Mouse (Mus musculus) embryonic facial prominence, embryonic 12.5 days (tissue): Measurements from ENCODE around the gene Nosip. TPM values are rescaled to one million over a fixed set of nuclear protein-coding genes. Genes with fewer than 3 reads are reported as not detected.
A peak's percentile ranks its signal among the peaks of the same experiment; 100 is the strongest.

Experiments
- ATAC-seq: fragments of 200-750 bp; cut with Nextera tagmentation; 2 replicates; pipeline ENCODE4 v1.8.0; 2017; ENCODE audit not compliant: insufficient number of reproducible peaks, insufficient read depth, low FRiP score, low TSS enrichment
- H3K27ac ChIP-seq: fragments of 300-500 bp; sonication (generic); 2 replicates; pipeline ENCODE4 v1.5.1; 2016; ENCODE audit warnings: mild to moderate bottlenecking
- H3K27me3 ChIP-seq: fragments of 300-500 bp; sonication (generic); 2 replicates; pipeline ENCODE4 v1.6.1; 2016; ENCODE audit warnings: mild to moderate bottlenecking, moderate library complexity
- H3K36me3 ChIP-seq: fragments of 300-500 bp; sonication (generic); 2 replicates; pipeline ENCODE4 v1.6.1; 2016; ENCODE audit warnings: mild to moderate bottlenecking
- H3K4me1 ChIP-seq: fragments of 300-500 bp; sonication (generic); 2 replicates; pipeline ENCODE4 v1.6.1; 2016
- H3K4me2 ChIP-seq: fragments of 300-500 bp; sonication (generic); replicated peaks from 2 replicates; pipeline ENCODE4 v1.6.1; 2016; ENCODE audit warnings: mild to moderate bottlenecking, moderate library complexity
- H3K4me3 ChIP-seq: fragments of 300-500 bp; sonication (generic); 2 replicates; pipeline ENCODE4 v1.5.1; 2016; ENCODE audit warnings: mild to moderate bottlenecking
- H3K9ac ChIP-seq: fragments of 300-500 bp; sonication (generic); 2 replicates; pipeline ENCODE4 v1.6.1; 2016; ENCODE audit warnings: mild to moderate bottlenecking, moderate library complexity
- H3K9me3 ChIP-seq: fragments of 300-500 bp; sonication (generic); 2 replicates; pipeline ENCODE4 v1.6.1; 2016; ENCODE audit warnings: mild to moderate bottlenecking, moderate library complexity
- WGBS: fragments of 180-500 bp; shearing (Covaris S2); methylation state at CpG from one replicate; pipeline ENCODE4 v1.1.7; 2016; 5-methylcytosine and 5-hydroxymethylcytosine counted together
- polyA plus RNA-seq: library from polyadenylated mRNA; unstranded; fragments of >200 nt; fragmentation: Nextera tagmentation; extraction: Ambion mirVana; gene quantifications from 2 replicates; pipeline ENCODE4 v1.2.1, GENCODE M21; 2016

Nosip gene
- polyA plus RNA-seq, 1 experiment from 2014 or later: 63.0 TPM

DNA sequence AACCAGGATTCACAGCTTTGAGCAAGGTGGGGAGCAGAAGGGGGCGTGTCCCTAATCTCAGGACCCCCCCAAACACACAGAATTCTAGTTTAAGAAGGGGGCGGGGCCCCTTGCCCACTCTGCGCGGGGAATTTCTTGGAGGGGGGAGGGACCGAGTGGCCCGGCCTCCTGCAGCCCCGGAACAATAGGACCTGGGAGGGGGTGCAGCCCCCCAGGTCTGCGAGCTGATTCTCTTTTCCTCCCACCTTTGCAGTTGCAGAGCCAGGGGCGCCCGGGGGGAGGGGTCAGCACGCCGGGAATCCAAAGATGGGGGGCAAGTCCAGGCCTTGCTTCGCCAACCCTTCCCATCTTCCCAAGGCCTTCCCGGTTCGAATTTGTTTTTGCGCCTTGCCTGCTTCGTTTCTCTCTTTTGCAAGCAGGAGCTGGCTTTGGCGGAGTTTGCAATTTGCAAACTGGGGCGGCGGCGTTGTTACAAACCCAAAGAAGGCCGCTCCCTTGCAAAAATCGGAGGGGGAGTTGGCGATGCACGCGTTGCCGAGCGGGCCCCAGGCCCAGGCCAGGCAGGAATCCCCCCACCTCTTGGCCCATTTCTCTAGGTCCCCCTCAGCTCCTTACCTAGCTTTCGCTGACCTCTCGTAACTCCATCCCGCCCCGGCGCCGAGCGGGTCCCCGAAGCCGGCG lies 9.9 kb upstream of the Nosip start:
- Histone ChIP-seq H3K4me1 (peaks cover 20% of the 10 kb centered on the region; the same call in 1 of the 2 replicates), H3K4me3 (peak overlapping the region; percentile 78), H3K9ac (peak overlapping the region; percentile 94), H3K4me2 (peak overlapping the region; percentile 88), H3K27me3 (no peaks in the 10 kb centered on the region), H3K9me3 (no peaks in the 10 kb centered on the region), H3K36me3 (peaks cover 33% of the 10 kb centered on the region), H3K27ac (peak overlapping the region; percentile 100)
- WGBS: under 1% methylated on average over 38 of the region's 38 CpGs
- no peak for ATAC-seq

DNA sequence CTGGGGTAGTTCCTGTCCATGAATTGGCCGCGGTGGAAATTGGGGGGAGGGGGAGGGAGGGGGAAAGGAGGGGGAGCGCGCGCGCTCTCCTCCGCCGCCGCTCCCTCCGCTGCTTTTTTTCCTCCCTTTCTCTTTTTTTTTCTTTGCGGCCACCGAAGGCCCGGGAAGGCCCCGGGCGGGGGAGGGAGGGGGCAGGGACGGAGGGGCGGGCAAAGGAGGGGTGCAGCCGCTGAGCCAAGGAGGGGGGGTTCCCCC lies 9.4 kb upstream of the Nosip start, which contains the start of gene Prr12:
TSS of gene Prr12 (minus strand) at position 20 of the 255 bp plus-strand sequence.
- Histone ChIP-seq H3K9ac (peak within 1 kb of the TSS; percentile 94), H3K9me3 (no peaks in the 10 kb centered on the region), H3K36me3 (peaks cover 29% of the 10 kb centered on the region), H3K4me1 (peaks cover 20% of the 10 kb centered on the region; the same call in 1 of the 2 replicates), H3K4me2 (peak within 1 kb of the TSS; percentile 88), H3K4me3 (peak within 1 kb of the TSS; percentile 78), H3K27me3 (no peaks in the 10 kb centered on the region), H3K27ac (peak within 1 kb of the TSS; percentile 100)
- WGBS: 0% methylated on average over 2 of the region's 18 CpGs
- no peak for ATAC-seq

DNA sequence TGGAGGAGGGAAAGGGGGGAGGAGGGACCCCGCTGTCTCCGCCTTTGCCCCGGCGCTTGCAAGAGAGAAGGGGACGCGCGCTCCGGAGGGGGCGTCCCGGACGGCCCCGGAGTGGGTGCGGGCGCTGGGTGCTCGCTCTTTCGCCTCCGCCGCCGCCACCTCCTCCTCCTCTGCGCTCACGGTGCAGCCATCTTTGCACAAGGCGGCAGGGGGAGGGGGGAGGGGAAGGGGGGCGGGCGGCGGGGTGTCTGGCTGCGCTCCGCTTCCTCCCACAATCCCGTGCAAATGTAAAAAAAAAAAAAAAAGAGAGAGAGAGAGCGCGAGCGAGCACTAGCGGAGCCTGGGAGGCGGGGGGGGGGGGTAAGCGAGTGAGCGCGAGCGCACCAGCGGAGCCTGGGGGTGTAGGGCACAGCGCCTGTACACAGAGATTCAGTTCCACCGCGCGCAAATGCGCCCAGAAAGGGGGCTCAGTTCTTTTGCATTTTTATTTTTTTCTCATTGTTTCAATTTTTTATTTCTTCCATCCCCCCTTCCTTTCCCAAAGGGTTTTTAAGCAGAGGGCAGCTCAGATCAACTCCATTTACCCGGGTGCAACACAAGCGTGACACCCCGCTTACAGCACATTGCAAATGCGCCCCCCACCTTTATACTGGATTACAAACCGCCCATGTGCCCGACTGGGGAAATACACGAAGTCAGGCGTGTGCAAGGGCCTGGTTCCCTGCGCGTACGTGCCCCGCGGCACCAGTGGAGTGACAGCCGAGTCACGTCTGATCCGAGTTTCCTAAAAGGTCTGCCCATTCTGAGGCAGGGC lies 8.9 kb upstream of the Nosip start:
- H3K4me1 ChIP-seq: peaks cover 20% of the 10 kb centered on the region; the same call in 1 of the 2 replicates
- H3K9me3 ChIP-seq: no peaks in the 10 kb centered on the region
- 1% methylated on average over 45 of the region's 59 CpGs for WGBS

DNA sequence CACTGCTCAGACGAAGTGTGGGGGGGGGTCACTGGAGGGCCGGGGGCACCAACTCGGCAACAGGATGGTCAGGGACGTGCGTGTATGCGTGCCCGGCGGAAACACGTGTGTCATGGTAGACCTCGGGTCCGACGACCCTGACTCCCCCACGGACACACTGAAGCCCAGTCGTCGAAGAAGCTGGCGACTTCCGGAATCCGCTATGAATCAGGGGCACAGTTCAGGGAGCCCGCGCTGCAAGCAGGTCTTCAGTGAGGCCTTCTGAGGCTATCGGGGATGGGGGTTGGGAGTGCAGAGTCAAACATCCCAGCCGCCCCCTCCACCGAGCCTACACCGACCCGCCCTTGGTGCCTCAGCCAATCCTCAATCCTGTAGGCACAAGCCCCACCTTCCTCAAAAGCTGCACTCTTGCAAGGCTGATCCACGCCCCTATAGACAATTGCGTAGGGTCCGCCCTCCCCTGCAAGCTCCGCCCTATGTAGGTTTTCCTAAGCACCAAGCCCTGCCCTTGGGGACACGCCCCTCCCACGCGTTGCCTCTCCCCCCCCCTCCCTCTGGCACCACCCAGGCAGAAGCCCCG lies 8.2 kb upstream of the Nosip start:
- peaks cover 22% of the 10 kb centered on the region for H3K4me1 ChIP-seq
- H3K9ac ChIP-seq: peak overlapping the region; percentile 94
- peak; percentile 93 for ATAC-seq
- under 1% methylated on average over 33 of the region's 33 CpGs for WGBS
- H3K36me3 ChIP-seq: peaks cover 16% of the 10 kb centered on the region
- no peaks in the 10 kb centered on the region for H3K27me3 ChIP-seq
- peak overlapping the region; percentile 100 for H3K27ac ChIP-seq
- peak overlapping the region; percentile 78 for H3K4me3 ChIP-seq
- peak overlapping the region; percentile 88 for H3K4me2 ChIP-seq
- no peaks in the 10 kb centered on the region for H3K9me3 ChIP-seq

More for the DNA sequence above, 8.9 kb upstream of the Nosip start:
- Histone ChIP-seq H3K4me2 (peak overlapping the region; percentile 88), H3K36me3 (peaks cover 23% of the 10 kb centered on the region), H3K4me3 (peak overlapping the region; percentile 78), H3K27me3 (no peaks in the 10 kb centered on the region), H3K9ac (peak overlapping the region; percentile 94), H3K27ac (peak overlapping the region; percentile 100)
- peak; percentile 48 for ATAC-seq

DNA sequence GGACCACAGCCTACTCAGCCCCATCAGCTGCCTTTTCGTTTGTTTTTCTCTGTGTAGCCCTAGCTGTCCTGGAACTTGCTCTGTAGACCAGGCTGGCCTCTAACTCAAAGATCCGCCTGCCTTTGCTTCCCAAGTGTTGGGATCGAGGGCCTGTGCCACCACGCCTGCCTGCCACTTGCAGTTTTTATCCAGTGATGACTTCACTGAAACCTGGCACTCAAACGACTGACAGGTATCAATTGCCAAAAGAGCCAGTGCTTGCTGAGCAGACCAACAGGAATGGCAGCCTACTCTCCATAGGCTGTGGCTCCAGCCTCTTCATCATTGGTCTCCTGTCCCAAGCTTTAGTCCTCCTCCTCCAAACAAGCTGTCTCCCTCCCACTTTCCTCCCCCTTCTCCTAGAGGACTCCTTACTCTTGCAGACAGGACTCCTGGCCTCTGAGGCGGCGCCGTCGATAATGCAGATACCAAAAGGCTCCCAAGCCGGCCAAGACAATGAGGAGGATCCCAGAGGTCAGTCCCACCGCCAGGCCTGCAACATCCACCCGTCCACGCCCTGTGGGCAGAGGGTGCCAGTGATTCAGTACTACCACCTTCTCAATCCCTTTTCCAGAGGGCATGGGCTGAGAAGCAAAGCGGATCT lies 5.8 kb upstream of the Nosip start:
- Histone ChIP-seq H3K27ac (no peak overlapping the region), H3K27me3 (no peaks in the 10 kb centered on the region), H3K4me1 (peaks cover 16% of the 10 kb centered on the region), H3K9me3 (no peaks in the 10 kb centered on the region), H3K9ac (no peak overlapping the region), H3K36me3 (no peaks in the 10 kb centered on the region), H3K4me2 (no peak overlapping the region), H3K4me3 (no peak overlapping the region)
- ATAC-seq: no peak
- 69% methylated on average over 14 of the region's 14 CpGs for WGBS

DNA sequence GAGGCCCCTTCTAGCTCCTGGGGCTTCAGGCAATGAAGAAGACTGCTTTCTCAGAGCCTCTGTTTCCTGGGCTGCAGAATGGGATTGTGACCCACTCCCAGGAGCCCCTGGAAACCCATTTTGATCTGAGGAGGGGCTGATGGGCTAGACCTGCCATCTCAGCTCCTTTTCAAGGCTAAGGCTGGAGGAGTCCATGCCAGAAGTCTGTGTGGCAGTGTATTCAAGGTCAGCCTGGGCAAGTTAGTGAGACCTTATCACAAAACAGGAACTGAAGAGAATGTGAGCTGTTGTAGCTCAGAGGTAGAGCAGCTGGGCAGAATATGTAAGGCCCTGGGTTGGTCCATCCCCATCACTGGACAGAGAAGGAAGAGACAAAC lies 5.3 kb upstream of the Nosip start:
- H3K27ac ChIP-seq: no peak overlapping the region

DNA sequence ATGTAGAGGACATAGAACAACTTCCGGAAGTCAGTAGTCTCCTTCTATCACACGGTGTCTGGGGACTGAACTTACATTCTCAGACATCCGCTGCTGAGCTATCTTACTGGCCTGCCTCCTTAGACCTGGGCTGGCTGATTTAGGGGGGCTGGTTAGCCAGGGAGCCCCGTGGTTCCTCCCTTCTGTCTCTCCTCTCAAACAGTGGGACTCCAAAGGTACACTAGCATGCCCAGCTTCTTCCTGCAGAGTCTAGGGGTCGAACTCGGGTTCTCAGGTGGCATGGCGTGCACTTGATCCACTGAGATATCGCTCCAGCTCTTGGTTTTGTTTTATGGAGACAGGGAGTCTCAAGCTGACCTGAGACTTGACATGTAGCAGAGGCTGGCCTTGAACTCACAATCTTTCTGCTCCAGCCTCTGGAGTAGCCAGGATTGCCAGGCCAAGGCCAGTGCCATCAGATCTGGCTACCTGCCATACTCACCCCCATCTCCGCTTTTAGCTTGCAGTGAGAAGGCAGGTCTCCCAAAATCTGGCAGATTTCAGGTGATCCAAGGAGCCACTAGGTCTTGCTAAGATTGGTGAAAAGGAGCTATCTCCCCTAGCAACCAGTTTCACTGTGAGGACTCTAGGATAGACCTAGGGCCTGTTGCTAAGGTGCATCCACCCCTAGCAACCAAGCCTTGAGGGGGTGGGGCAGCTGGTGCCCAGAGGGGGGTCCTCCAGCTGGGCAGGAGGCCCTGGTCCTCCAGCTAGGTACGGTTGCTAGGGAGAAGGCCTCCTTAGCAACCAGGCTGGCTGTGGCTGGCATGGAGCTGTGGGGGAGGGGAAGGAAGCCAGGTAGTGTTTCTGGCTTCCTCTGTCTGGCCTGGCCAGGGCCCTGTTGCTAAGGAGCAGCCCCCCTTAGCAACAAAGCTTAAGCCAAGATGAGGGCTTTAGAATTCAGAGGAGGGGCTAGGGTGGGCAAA lies 3.3 kb upstream of the Nosip start:
- Histone ChIP-seq H3K9me3 (no peaks in the 10 kb centered on the region), H3K27ac (peak overlapping the region; percentile 50; the same call in 1 of the 2 replicates), H3K4me3 (no peak overlapping the region), H3K27me3 (no peaks in the 10 kb centered on the region), H3K4me1 (peaks cover 19% of the 10 kb centered on the region), H3K36me3 (no peaks in the 10 kb centered on the region), H3K9ac (peak overlapping the region; percentile 10; the same call in 1 of the 2 replicates), H3K4me2 (no peak overlapping the region)
- 76% methylated on average over 10 of the region's 10 CpGs for WGBS
- no peak for ATAC-seq

More for the DNA sequence above, 5.3 kb upstream of the Nosip start:
- no peaks in the 10 kb centered on the region for H3K27me3 ChIP-seq
- H3K4me2 ChIP-seq: no peak overlapping the region
- ATAC-seq: no peak
- H3K4me3 ChIP-seq: no peak overlapping the region
- H3K9me3 ChIP-seq: no peaks in the 10 kb centered on the region
- H3K9ac ChIP-seq: no peak overlapping the region
- no peaks in the 10 kb centered on the region for H3K36me3 ChIP-seq
- H3K4me1 ChIP-seq: peaks cover 15% of the 10 kb centered on the region

DNA sequence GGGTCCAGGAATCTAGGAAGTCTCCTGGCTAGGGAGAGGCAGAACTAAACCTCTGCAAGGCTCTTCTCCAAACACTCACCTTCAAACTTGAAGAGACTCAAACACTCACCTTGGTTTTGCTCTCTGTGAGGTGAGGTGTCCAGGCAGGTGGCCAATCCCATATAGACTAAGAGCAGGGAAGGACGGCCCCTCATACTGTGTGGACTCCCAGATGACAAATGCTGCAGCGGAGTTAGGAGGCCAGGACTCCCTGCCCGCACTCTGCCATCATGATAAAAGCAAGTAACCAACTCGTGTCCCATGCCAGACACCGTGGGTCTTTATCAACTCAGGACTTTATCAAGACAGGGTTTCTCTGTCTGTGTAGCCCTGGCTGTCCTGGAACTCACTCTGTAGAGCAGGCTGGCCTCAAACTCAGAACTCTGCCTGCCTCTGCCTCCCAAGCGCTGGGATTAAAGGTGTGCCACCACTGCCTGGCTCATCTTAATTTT lies 1.6 kb upstream of the Nosip start:
- H3K4me2 ChIP-seq: no peak overlapping the region
- 88% methylated on average over 6 of the region's 6 CpGs for WGBS
- H3K36me3 ChIP-seq: no peaks in the 10 kb centered on the region
- no peaks in the 10 kb centered on the region for H3K27me3 ChIP-seq
- H3K9ac ChIP-seq: no peak overlapping the region
- H3K9me3 ChIP-seq: no peaks in the 10 kb centered on the region
- ATAC-seq: no peak
- H3K4me3 ChIP-seq: no peak overlapping the region
- peaks cover 21% of the 10 kb centered on the region for H3K4me1 ChIP-seq
- 0 out of 2 replicates have a peak overlapping the region, but pooled peaks have one; percentile 90 for H3K27ac ChIP-seq

DNA sequence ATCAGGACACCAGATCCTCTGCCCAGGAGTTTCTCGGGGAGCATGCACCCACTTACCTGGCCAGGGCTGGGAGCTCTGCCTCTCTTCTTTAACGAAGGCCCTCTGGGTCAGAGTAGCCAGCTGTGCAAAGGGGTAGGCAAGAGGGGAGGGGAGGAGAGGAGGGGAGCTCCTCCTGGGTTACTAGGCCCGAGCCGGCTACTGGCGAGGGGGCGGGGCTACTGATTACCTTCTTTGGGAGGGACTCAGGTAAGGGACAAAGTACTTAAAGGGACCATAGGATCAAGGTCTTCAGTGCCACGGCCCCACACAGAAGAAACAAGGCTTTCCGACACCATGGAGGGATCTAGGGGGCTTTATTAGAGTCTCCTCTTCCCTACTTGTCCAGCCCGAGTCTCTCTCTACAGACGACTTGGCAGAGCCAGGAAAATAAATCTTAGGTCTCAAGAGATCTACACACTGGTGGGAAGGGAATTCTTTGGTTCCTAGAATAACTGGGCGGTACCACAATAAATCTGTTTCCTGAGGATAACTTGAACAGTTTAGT lies 625 bp upstream of the Nosip start:
- Histone ChIP-seq H3K27me3 (no peaks in the 10 kb centered on the region), H3K27ac (peak overlapping the region; percentile 90), H3K36me3 (no peaks in the 10 kb centered on the region), H3K4me3 (peak overlapping the region; percentile 60), H3K9ac (peak overlapping the region; percentile 28; the same call in 1 of the 2 replicates), H3K9me3 (no peaks in the 10 kb centered on the region), H3K4me1 (peaks cover 21% of the 10 kb centered on the region), H3K4me2 (peak overlapping the region; percentile 55)
- WGBS: 11% methylated on average over 11 of the region's 11 CpGs
- no peak for ATAC-seq

DNA sequence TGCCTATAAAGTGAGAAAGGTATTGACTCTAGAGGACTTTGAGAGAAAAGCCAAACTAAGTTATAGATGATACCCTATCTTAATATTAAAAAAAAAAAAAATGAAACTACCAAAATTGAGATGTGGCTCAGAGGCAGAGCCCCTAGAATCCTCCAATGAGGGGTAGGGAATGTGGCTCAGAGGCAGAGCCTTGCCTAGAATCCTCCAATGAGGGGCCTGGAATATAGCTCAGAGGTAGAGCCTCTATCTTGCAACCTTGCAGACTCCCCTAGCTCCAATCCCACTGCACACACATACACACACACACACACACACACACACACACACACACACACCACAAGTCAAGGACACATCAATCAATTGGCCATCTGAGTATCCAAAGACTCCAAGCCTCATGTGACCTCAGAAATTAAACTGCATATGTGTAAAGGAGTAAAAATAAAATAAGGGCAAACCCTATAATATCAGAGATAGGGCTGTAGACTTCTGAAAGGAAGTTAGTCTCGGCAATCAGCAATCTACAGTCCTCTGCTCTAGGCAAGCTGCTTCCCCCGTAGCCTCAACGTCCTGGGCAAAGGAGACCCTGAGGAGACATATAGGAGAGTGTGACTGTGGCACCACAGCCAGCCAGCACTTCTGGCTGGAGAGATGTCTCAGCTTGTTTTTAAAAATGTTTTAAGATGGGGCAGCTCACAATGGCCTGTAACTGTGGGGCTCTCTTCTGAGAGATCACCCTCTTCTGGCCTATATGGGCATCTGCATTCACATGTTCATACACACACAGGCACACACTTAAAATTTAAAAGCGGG lies 5.2 kb downstream of the Nosip start:
- WGBS: 76% methylated on average over 4 of the region's 4 CpGs
- Histone ChIP-seq H3K4me3 (no peak overlapping the region), H3K4me2 (no peak overlapping the region), H3K27ac (no peak overlapping the region), H3K9me3 (no peaks in the 10 kb centered on the region), H3K27me3 (no peaks in the 10 kb centered on the region), H3K4me1 (peaks cover 8% of the 10 kb centered on the region; the same call in 1 of the 2 replicates), H3K9ac (no peak overlapping the region), H3K36me3 (no peaks in the 10 kb centered on the region)
- ATAC-seq: no peak
